Mouse (Mus musculus): ENCODE measurements around the gene Gucy2d.

Gucy2d gene

GRCm38 (mm10) chr7:98439956-98440466 lies at the start of gene Gucy2d:
Gucy2d (plus strand) TSS chr7:98440416.
- peak; percentile 60 for DNase-seq (ENCODE audit: low read depth)

GRCm38 (mm10) chr7:98390486-98390885 lies 49.7 kb upstream of the Gucy2d start:
- DNase-seq (ENCODE audit: low read depth), result peak; percentile 87

DNA sequence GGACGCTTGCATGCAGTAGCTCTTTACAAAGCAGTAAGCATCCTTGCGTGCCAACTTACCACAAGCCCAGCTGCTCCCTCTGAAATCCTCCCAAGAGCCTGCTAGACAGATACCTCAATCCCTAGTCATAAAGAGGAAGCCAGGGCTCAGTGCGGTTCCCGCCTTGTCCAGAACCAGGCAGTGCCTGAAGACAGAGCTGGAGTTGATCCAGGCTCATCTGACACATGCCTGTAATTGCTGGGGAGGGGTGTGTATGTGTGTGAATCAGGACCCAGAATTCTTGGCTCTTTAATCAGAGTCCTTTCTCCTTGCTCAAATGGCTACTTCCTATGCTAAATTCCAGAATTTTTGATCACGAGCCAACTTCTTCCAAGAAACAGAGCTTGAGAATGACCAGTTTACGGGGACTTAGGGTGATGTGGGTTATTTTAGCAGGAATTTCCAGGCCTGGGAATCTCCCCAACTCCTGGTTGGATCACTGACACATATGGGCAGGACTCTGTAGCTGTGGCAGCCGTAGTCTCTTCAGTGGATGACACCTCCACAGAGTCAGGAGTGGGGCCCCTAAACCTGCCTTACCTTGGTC lies 48.8 kb upstream of the Gucy2d start:
- peak; percentile 94 for DNase-seq (ENCODE audit: low read depth)

DNA sequence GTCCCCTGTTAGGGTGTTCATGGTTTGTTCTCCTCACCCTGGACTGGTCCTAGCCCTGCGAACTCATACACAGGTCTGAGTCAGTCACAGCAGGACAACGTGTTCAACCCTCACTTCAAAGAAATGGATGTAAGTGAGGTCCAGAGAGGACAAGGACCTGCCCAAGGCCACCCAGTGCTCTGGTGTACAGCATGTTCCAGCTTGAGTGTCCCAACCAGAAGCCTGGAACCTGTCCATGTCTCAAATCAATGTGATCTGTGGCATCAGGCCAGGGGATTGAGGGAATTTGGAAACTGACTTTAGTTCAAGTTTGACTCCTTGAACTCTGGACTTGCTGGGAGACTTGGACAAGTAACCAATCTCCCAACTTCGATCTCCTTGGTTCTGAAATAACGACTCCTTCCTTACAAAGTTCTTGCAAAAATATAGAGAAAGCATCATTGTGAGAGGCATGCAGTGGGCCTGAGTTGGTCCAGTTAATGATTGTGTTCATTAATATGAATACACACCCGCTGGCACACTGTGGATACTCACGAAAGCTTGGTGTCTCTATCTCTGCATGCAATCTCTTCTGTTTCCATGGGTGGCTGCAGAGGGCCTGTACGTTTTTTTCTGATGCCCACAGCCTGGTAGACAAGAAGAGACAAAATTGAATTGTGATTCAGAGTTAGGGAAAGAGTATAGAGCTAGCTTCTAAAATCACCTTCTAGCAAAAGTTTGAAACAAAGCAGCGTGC lies 47.6 kb upstream of the Gucy2d start:
- peak; percentile 31 for DNase-seq (ENCODE audit: low read depth)

DNA sequence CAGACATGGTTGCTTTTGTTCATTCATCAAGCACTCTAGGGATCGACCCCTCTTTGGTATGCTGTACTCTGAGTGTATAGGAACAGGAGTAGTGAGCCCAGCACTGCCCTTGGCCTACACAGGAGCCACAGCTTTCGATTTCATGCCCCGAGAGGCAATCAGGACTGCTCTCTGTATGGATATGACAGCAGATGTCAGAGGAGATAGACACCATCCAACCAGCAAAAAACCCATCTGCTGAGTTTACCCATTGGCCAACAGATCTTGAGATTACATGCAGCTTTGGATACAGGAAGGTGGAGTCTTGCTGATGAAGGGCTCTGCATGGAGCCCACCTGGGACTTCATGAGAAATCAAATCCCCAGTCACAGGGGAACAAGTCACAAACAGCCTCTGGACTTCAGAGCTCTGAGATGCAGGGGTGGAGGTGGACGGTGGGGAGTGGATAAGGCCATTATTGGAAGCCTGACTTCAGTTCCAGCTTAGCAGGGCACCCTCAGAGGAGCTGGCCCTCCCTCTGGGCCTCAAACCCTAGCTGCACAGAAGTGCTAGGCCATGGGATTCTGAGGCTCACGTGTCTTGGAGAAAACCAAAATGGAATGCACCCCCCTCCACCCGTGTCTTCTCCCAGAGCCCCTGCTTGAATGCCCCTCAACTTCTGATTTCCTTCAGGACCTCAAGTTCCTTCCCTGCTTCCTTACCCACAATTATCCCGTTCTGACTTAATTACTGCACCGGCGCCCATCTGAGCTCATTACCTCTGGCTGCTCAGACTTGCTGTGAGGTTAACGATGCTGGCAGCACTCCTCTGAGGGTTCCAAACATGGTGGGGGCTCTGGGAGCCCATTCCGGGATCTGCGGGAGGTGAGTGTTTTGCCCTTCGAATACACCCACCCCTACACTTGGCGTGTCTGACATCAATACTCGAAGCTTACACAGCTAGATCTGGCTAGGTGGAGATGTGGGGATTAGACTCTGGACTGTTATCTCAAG lies 37.3 kb upstream of the Gucy2d start:
- no peak for DNase-seq (ENCODE audit: low read depth)

DNA sequence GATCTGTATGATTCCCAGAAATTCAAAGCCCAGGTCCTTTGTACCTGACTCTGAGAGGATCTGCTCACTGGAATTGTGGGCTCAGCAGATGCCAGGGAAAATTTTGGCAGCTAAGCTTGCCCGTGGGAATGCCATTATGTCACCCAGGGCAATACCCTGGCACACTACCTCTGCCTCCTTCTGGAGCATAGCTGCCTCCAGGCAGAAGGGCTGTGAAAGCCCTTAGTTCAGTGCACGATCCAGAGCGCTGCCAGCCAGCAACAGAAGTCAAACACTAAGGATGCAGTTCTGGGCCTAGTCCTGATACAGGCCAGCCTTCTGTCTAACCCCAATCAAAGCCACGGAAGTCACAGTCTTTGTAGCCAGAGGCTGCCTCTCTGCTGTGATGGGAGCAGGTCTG lies 36.2 kb upstream of the Gucy2d start:
- no peak for DNase-seq (ENCODE audit: low read depth)

GRCm38 (mm10) chr7:98407615-98408014 lies 32.6 kb upstream of the Gucy2d start:
- no peak for DNase-seq (ENCODE audit: low read depth)

- no peak for DNase-seq (ENCODE audit: low read depth)
Measured at GRCm38 (mm10) chr7:98413115-98413514, 27.1 kb upstream of the Gucy2d start.

- peak; percentile 86 for DNase-seq (ENCODE audit: low read depth)
Measured at GRCm38 (mm10) chr7:98415550-98415949, 24.7 kb upstream of the Gucy2d start.

DNA sequence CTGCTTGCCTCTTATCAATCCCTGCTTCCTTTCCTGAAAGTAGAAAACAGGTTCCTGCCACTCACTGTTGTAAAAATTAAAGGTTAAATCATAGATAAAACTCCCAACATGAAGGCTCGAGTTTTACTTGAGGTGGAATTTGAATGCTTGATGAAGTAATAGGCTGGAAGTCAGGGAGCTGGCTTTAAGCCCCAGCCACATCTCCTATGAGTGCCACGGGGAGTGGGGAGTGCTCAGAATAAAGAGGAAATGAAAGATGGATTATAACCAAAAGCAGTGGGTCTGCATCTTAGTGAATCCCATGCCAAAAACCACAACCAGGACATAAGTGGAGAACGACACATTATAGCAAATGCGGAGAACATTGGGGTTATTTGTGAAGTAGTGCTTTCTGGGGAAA lies 24.2 kb upstream of the Gucy2d start:
- DNase-seq (ENCODE audit: low read depth), result peak; percentile 58

DNA sequence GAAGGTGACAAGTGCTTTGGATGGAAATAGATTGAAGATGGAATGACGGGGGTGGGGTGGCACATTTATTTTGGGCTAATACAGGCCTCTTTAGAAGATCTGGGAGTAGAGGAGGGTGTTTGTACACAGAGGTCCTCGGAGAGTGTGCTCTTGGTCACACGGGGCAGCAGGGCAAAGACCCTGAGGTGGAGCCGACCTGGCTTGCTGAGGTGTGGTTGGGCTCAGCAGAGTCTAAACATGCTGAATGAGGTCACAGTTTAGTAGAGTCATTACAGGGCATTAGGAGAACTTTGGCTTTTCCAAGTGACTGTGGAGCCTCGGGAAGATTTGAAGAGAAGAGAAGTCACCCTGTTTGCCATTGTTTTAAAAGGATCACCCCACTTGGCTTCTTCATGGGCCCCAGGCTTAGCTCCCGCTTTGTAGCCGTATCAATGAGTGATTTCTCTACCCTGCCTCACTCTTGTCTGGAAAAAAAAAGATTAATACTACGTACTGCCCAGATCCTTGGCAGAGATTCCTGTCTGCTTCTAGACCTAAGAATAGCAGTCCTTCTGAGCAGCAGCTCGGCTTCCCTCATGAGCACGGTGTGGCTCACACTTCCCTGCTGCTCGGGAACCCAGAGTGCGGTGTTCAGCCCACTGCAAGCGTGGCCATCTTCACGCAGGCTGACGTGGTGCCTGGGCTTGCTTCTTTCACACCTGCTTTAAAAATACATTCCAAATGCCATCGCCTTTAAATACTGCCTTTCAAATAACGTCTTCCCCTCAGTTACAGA lies 22.0 kb upstream of the Gucy2d start:
- peak; percentile 18 for DNase-seq (ENCODE audit: low read depth)

DNA sequence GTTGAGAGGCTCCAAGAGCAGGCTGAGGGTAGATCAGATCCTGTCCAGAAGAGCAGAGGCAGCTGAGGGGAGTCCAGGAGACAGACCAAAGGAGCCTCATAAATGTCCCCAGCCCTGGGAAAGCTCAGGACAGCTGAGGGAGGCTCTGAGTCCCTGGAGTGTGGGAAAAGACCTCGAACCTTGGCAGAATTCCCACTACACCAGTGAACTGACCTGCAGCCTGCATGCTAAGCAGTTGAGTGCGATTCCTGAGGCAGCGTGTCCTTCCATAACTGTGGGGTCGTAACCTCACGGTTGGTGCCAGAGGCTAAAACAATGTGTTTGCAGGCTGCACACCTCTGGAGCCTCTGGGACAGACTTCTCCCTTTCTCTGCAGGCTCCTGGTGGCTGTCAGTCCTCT lies 20.9 kb upstream of the Gucy2d start:
- DNase-seq (ENCODE audit: low read depth), result no peak

- no peak for DNase-seq (ENCODE audit: low read depth)
Measured at GRCm38 (mm10) chr7:98423546-98423945, 16.7 kb upstream of the Gucy2d start.

DNA sequence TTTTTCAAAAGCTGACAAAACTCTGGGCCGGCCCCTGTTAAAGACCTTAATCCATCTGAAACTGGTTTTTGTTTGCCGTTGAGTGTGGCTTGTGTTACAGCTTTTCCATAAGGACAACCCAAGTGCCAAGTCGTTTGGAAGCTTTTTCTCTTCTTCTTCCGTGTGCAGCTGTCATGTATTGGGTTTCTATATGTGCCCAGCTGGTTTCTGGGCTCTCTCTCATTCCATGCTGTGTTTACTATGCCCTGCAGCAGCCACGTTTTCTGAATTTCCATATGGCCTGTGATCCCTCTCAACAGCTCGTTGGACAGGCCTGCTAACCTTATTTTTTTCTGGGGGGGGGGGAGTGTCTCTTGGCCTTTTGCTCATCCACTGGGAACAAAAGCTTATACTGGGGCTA lies 15.8 kb upstream of the Gucy2d start:
- DNase-seq (ENCODE audit: low read depth), result no peak

GRCm38 (mm10) chr7:98425551-98425950 lies 14.7 kb upstream of the Gucy2d start:
- DNase-seq (ENCODE audit: low read depth), result no peak

- no peak for DNase-seq (ENCODE audit: low read depth)
Measured at GRCm38 (mm10) chr7:98426641-98427040, 13.6 kb upstream of the Gucy2d start.

DNA sequence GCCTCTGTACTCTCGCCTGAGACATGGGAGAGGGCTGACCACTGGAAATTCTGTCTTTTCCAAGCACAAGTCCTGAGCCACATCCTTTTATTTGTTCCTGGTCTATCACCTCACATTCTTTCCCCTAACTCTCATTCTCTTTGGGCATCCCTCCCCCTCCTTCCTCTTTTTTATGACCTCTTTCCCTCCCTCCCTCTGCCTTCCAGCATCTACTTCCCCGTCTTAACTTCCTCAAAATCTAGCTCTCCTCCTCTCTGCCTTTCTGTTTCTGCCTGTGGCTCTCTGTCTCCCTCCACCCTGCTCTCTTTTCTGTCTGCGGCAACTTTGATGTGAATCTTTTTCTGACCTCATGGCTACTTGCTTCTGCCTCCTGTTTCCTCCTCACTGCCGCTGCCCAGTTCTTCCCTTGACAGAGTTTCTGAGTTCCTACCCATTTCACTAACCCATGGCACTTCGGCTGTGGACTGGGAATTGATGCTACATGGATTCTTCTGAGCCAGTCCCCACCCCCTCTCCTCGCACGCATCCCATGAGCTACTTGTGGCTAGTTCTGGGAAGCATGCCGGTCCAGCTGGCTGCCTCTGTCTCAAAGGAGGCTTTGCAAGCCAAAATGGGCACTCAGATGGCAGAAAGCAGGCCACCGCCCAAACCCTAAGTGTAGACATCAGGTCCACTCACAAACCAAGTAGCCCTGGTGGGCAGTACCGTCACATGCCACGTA lies 12.9 kb upstream of the Gucy2d start:
- DNase-seq (ENCODE audit: low read depth), result no peak

DNA sequence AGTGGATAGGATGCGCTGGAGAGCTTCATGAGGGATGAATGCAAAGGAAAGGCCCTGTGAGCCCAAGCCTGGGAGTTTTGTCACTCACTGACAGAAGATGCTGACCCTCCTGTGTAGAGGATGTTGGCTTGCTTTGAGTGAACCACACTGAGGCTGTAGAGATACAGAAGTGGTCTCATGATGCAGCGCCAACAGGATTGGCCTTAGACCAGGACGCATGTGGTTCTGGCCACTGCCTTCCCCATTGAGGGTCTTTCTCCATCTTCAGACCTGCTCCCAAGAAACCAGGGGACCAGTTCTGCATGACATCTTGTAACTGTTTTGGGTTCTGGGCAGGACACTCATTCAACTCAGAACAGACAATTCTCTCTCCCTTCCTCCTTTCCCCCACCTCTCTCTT lies 10.6 kb upstream of the Gucy2d start:
- no peak for DNase-seq (ENCODE audit: low read depth)

- peak; percentile 84 for DNase-seq (ENCODE audit: low read depth)
Measured at GRCm38 (mm10) chr7:98430785-98431184, 9.4 kb upstream of the Gucy2d start.

DNA sequence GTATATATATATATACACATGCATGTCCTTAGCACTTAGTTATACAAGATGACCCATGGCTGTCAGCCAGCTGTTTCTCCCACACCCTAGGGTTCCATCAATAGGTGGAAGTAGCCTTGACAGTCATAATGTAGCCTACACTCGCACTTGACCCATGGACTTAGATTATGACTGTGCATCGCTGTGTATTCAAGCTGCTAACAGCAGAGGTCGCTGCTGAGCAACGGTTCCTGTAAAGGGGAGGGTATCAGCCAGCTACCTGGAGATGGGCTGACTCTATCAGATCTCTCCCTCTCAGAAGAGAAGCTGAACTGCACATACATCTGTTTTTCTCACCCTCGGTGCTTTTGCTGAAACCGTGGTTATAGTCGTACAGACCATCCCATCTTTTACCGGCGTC lies 2.6 kb upstream of the Gucy2d start:
- peak; percentile 40 for DNase-seq (ENCODE audit: low read depth)

GRCm38 (mm10) chr7:98446873-98447272 lies 6.7 kb downstream of the Gucy2d start:
- DNase-seq (ENCODE audit: low read depth), result no peak
